Mouse (Mus musculus) G1E (cell line): ENCODE results near the gene Col18a1. TPM values are rescaled to one million over a fixed set of nuclear protein-coding genes. Genes with fewer than 3 reads are reported as not detected.

ENCODE experiments used
- ATAC-seq: 2 replicates; pipeline ENCODE4 v1.8.0; 2016; ENCODE audit warnings: mild to moderate bottlenecking; ENCODE audit not compliant: insufficient number of reproducible peaks, poor library complexity, low FRiP score, severe bottlenecking; ENCODE audit errors: extremely low read depth
- DNase-seq: peaks from one replicate; pipeline ENCODE4 v3.0.0; 2012; ENCODE audit warnings: low spot score
- H3K27me3 ChIP-seq: 2 replicates; pipeline ENCODE4 v1.6.1; 2012; ENCODE audit warnings: mild to moderate bottlenecking, low read length, inconsistent platforms; ENCODE audit not compliant: insufficient read depth
- H3K36me3 ChIP-seq: replicated peaks from 2 replicates; pipeline ENCODE3; 2012; ENCODE audit warnings: mild to moderate bottlenecking, inconsistent platforms
- H3K4me1 ChIP-seq: 2 replicates; pipeline ENCODE4 v1.6.1; 2012; ENCODE audit warnings: low read depth, low read length, inconsistent platforms, mixed read lengths; ENCODE audit not compliant: insufficient read depth
- H3K4me3 ChIP-seq: 2 replicates; pipeline ENCODE4 v1.5.1; 2012; ENCODE audit warnings: low read depth, mild to moderate bottlenecking, inconsistent platforms, low read length, moderate library complexity, mixed read lengths
- H3K9me3 ChIP-seq: replicated peaks from 2 replicates; pipeline ENCODE4 v1.6.1; 2012; ENCODE audit warnings: inconsistent platforms
- CTCF ChIP-seq: IDR thresholded peaks from 2 replicates; pipeline ENCODE4 v1.5.1; 2012; ENCODE audit warnings: low read depth, low read length, inconsistent platforms, mixed read lengths
- GATA1 ChIP-seq: IDR thresholded peaks from 2 replicates; pipeline ENCODE4 v1.6.1; 2012; ENCODE audit warnings: borderline replicate concordance, low read length, inconsistent platforms, mixed read lengths
- GATA2 ChIP-seq: IDR thresholded peaks from 2 replicates; pipeline ENCODE4 v1.6.1; 2012; ENCODE audit warnings: low read depth, low read length, inconsistent platforms, borderline replicate concordance
- POLR2AphosphoS5 ChIP-seq: IDR thresholded peaks from 2 replicates; pipeline ENCODE4 v1.6.1; 2012; ENCODE audit warnings: low read depth, low read length, inconsistent platforms; ENCODE audit not compliant: insufficient replicate concordance
- TAL1 ChIP-seq: conservative IDR thresholded peaks from 2 replicates; pipeline ENCODE4 v1.6.1; 2012; ENCODE audit warnings: low read depth, low read length, inconsistent platforms, mixed read lengths
- polyA plus RNA-seq: library from polyadenylated mRNA; stranded (reverse); fragments of >175 nt; gene quantifications from 2 replicates; pipeline ENCODE4 v1.2.3, GENCODE M21; 2012
- total RNA-seq, 2 experiments: library from RNA; stranded (forward) in 1 of 2; stranded (reverse) in 1 of 2; fragments of 200-1000 nt in 1 of 2; fragments of >200 nt in 1 of 2; fragmentation: Nextera tagmentation in 1 of 2; gene quantifications; 2 replicates each; pipeline ENCODE4 v1.2.3; 2014 to 2017

Gene Col18a1
- total and polyA plus RNA-seq, 3 experiments, result 33.0 to 145 (median 45.1) TPM

GRCm38 (mm10) chr10:77084568-77084967 lies 81.8 kb downstream of the Col18a1 start:
- TF ChIP-seq TAL1 (no peak), POLR2AphosphoS5 (no peak), CTCF (no peak), GATA2 (no peak), GATA1 (no peak)
- no peak overlapping the region for H3K4me3 ChIP-seq
- no peaks in the 10 kb centered on the region for H3K4me1 ChIP-seq
- H3K27me3 ChIP-seq, result no peaks in the 10 kb centered on the region
- H3K36me3 ChIP-seq, result peaks cover 67% of the 10 kb centered on the region
- DNase-seq (no peak), ATAC-seq (no peak)
- H3K9me3 ChIP-seq, result no peaks in the 10 kb centered on the region

GRCm38 (mm10) chr10:77082921-77083320 lies 83.4 kb downstream of the Col18a1 start:
- Histone ChIP-seq H3K36me3 (peaks cover 70% of the 10 kb centered on the region), H3K4me3 (no peak overlapping the region), H3K27me3 (no peaks in the 10 kb centered on the region), H3K4me1 (no peaks in the 10 kb centered on the region), H3K9me3 (no peaks in the 10 kb centered on the region)
- ATAC-seq (no peak), DNase-seq (no peak)
- TF ChIP-seq GATA2, result no peak
- no peak for TF ChIP-seq CTCF
- TF ChIP-seq POLR2AphosphoS5, result no peak
- no peak for TF ChIP-seq GATA1
- no peak for TF ChIP-seq TAL1

GRCm38 (mm10) chr10:77082453-77082852 lies 83.9 kb downstream of the Col18a1 start:
- DNase-seq, result peak; percentile 68
- peaks cover 70% of the 10 kb centered on the region for H3K36me3 ChIP-seq

GRCm38 (mm10) chr10:77078961-77079360 lies 87.4 kb downstream of the Col18a1 start:
- Histone ChIP-seq H3K36me3 (peaks cover 64% of the 10 kb centered on the region), H3K4me3 (no peak overlapping the region), H3K4me1 (no peaks in the 10 kb centered on the region), H3K9me3 (no peaks in the 10 kb centered on the region), H3K27me3 (no peaks in the 10 kb centered on the region)
- ATAC-seq, result no peak
- TF ChIP-seq POLR2AphosphoS5 (no peak), CTCF (no peak)
- DNase-seq, result no peak

More at GRCm38 (mm10) chr10:77082453-77082852, 83.9 kb downstream of the Col18a1 start:
- TF ChIP-seq GATA1 (no peak), GATA2 (no peak), TAL1 (no peak), POLR2AphosphoS5 (no peak), CTCF (peak; percentile 98)
- H3K27me3 ChIP-seq, result no peaks in the 10 kb centered on the region
- H3K4me3 ChIP-seq, result no peak overlapping the region
- no peaks in the 10 kb centered on the region for H3K9me3 ChIP-seq
- H3K4me1 ChIP-seq, result no peaks in the 10 kb centered on the region
- peak; percentile 28 for ATAC-seq

- no peak for DNase-seq
- H3K27me3 ChIP-seq, result no peaks in the 10 kb centered on the region
- H3K9me3 ChIP-seq, result no peaks in the 10 kb centered on the region
- H3K36me3 ChIP-seq, result peaks cover 67% of the 10 kb centered on the region
- no peak for ATAC-seq
- no peak overlapping the region for H3K4me3 ChIP-seq
- TF ChIP-seq GATA1 (no peak), GATA2 (no peak), POLR2AphosphoS5 (no peak), TAL1 (no peak), CTCF (no peak)
- H3K4me1 ChIP-seq, result no peaks in the 10 kb centered on the region
These were observed 87.9 kb downstream of the Col18a1 start for GRCm38 (mm10) chr10:77078456-77078855.

- no peaks in the 10 kb centered on the region for H3K27me3 ChIP-seq
- H3K36me3 ChIP-seq, result peaks cover 82% of the 10 kb centered on the region
- no peak overlapping the region for H3K4me3 ChIP-seq
- H3K9me3 ChIP-seq, result no peaks in the 10 kb centered on the region
- DNase-seq, result no peak
- TF ChIP-seq GATA1 (no peak), POLR2AphosphoS5 (no peak)
- 0 out of 2 replicates have a peak, but pooled peaks cover under 1% of the 10 kb centered on the region for H3K4me1 ChIP-seq
- ATAC-seq, result no peak
These were observed 91.9 kb downstream of the Col18a1 start for GRCm38 (mm10) chr10:77074276-77074974.

- H3K9me3 ChIP-seq, result no peaks in the 10 kb centered on the region
- peaks cover 76% of the 10 kb centered on the region for H3K36me3 ChIP-seq
- H3K27me3 ChIP-seq, result no peaks in the 10 kb centered on the region
- H3K4me3 ChIP-seq, result no peak overlapping the region
- peak; percentile 43 for DNase-seq
- no peak for ATAC-seq
- TF ChIP-seq TAL1, result no peak
- TF ChIP-seq CTCF, result no peak
- no peak for TF ChIP-seq POLR2AphosphoS5
- no peak for TF ChIP-seq GATA2
- TF ChIP-seq GATA1, result no peak
- H3K4me1 ChIP-seq, result peaks cover 6% of the 10 kb centered on the region; the same call in 1 of the 2 replicates
These were observed 96.3 kb downstream of the Col18a1 start for GRCm38 (mm10) chr10:77070072-77070471.
